ENCODE assay signal across 1 mouse cellular context in genomic region chr8:13757805-13758727, GRCm38 (mm10).
TF ChIP-seq lines count a peak whose summit lies in the region.

No protein-coding gene starts in this region.

TF ChIP-seq in CH12.LX, 34 proteins besides CTCF, POLR2A, EP300 and RAD21 (continued from another document):
- TF ChIP-seq CHD2 (IDR thresholded peaks at IDR 0.05; ENCODE audit: low read length) (no peak; the same call in 1 of the 2 replicates), ETS1 (conservative IDR thresholded peaks at IDR 0.05; ENCODE audit: low read depth, low read length) (no peak), ZKSCAN1 (IDR thresholded peaks at IDR 0.05; ENCODE audit: borderline replicate concordance, low read depth, low read length) (no peak), ELF1 (IDR thresholded peaks at IDR 0.05; ENCODE audit: low read depth, low read length) (no peak), ZMIZ1 (IDR thresholded peaks at IDR 0.05; ENCODE audit: low read depth, low read length) (no peak)
